Mouse (Mus musculus) stomach, postnatal 0 days (tissue): ENCODE results near the gene Rcan2.

Experiments
- CTCF ChIP-seq: IDR thresholded peaks from 2 replicates; pipeline ENCODE4 v1.5.1; 2016; ENCODE audit warnings: antibody characterized with exemption, low read depth, mild to moderate bottlenecking, moderate library complexity
- EP300 ChIP-seq: optimal IDR thresholded peaks from 2 replicates; pipeline ENCODE3; 2016; ENCODE audit warnings: antibody characterized with exemption

GRCm38 (mm10) chr17:44083156-44083555, 282.0 kb downstream of the Rcan2 start:
- no peak for TF ChIP-seq EP300
- TF ChIP-seq CTCF, result no peak
